Mouse (Mus musculus) midbrain, embryonic 16.5 days (tissue): ENCODE data around the gene Klf7. TPM values are rescaled to one million over a fixed set of nuclear protein-coding genes. Genes with fewer than 3 reads are reported as not detected.
A peak's percentile ranks its signal among the peaks of the same experiment; 100 is the strongest.

Source experiments
- ATAC-seq: fragments of 200-750 bp; cut with Nextera tagmentation; 2 replicates; pipeline ENCODE4 v1.8.0; 2017; ENCODE audit warnings: moderate TSS enrichment
- H3K27ac ChIP-seq: fragments of 300-500 bp; sonication (generic); 2 replicates; pipeline ENCODE4 v1.5.1; 2014; ENCODE audit warnings: mild to moderate bottlenecking, low read length, mixed read lengths
- H3K27me3 ChIP-seq: fragments of 300-500 bp; sonication (generic); 2 replicates; pipeline ENCODE4 v1.6.1; 2014; ENCODE audit warnings: low read depth, low read length, mixed read lengths; ENCODE audit not compliant: control insufficient read depth, insufficient read depth
- H3K36me3 ChIP-seq: fragments of 300-500 bp; sonication (generic); 2 replicates; pipeline ENCODE4 v1.6.1; 2014; ENCODE audit warnings: mild to moderate bottlenecking, low read length, moderate library complexity, mixed read lengths; ENCODE audit not compliant: control insufficient read depth, insufficient read depth
- H3K4me1 ChIP-seq: fragments of 300-500 bp; sonication (generic); 2 replicates; pipeline ENCODE4 v1.6.1; 2014; ENCODE audit warnings: mild to moderate bottlenecking, low read length, mixed read lengths; ENCODE audit not compliant: control insufficient read depth, insufficient read depth
- H3K4me2 ChIP-seq: fragments of 300-500 bp; sonication (generic); 2 replicates; pipeline ENCODE4 v1.6.1; 2014; ENCODE audit warnings: mild to moderate bottlenecking, low read length, mixed read lengths
- H3K4me3 ChIP-seq: fragments of 300-500 bp; sonication (generic); 2 replicates; pipeline ENCODE4 v1.5.1; 2014; ENCODE audit warnings: low read depth, mild to moderate bottlenecking, low read length, moderate library complexity, mixed read lengths
- H3K9ac ChIP-seq: fragments of 300-500 bp; sonication (generic); 2 replicates; pipeline ENCODE4 v1.6.1; 2014; ENCODE audit warnings: low read depth, low read length, mixed read lengths
- H3K9me3 ChIP-seq: fragments of 300-500 bp; sonication (generic); replicated peaks from 2 replicates; pipeline ENCODE4 v1.6.1; 2014; ENCODE audit warnings: mild to moderate bottlenecking, low read length, mixed read lengths; ENCODE audit not compliant: control insufficient read depth, poor library complexity, severe bottlenecking
- WGBS: fragments of 180-500 bp; shearing (Covaris S2); extraction: QIAGEN DNeasy Blood & Tissue Kit; methylation state at CpG from one replicate; pipeline ENCODE4 v1.1.7; 2014; 5-methylcytosine and 5-hydroxymethylcytosine counted together
- polyA plus RNA-seq: library from polyadenylated mRNA; unstranded; fragments of >200 nt; fragmentation: Nextera tagmentation; extraction: Ambion mirVana; gene quantifications from 2 replicates; pipeline ENCODE4 v1.2.1, GENCODE M21; 2015

Gene Klf7
- polyA plus RNA-seq, 1 experiment from 2014 or later, result 130 TPM

GRCm38 (mm10) chr1:64060699-64061454, 61.2 kb downstream of the Klf7 start:
- Histone ChIP-seq H3K4me2 (peak overlapping the region; percentile 37), H3K4me1 (peaks cover 68% of the 10 kb centered on the region), H3K4me3 (no peak overlapping the region), H3K27ac (peak overlapping the region; percentile 75), H3K36me3 (no peaks in the 10 kb centered on the region), H3K9ac (peak overlapping the region; percentile 42; the same call in 1 of the 2 replicates), H3K9me3 (no peaks in the 10 kb centered on the region), H3K27me3 (no peaks in the 10 kb centered on the region)
- ATAC-seq, result peak; percentile 40
- WGBS, result 14% methylated on average over 9 of the region's 9 CpGs

DNA sequence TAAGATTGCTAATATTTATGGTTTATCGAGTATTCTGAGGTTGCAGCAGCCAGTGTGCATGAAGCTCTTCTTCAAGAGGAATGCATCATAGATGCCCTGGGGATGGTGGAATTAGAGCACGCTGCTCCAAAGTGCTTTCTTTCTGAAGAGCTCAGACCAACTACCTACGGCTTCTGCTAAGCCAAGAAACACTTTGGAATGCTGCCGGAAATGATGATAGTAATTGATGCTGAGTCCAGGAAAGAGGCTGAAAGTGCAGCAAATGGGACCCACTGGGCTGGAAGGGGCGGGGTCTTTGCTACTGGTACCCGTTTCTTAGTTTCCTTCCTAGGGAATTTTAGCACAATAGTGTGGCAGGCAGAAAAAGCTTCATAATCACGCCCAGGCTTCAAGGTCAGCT, 62.0 kb downstream of the Klf7 start:
- peak overlapping the region; percentile 37; the same call in 1 of the 2 replicates for H3K4me2 ChIP-seq

DNA sequence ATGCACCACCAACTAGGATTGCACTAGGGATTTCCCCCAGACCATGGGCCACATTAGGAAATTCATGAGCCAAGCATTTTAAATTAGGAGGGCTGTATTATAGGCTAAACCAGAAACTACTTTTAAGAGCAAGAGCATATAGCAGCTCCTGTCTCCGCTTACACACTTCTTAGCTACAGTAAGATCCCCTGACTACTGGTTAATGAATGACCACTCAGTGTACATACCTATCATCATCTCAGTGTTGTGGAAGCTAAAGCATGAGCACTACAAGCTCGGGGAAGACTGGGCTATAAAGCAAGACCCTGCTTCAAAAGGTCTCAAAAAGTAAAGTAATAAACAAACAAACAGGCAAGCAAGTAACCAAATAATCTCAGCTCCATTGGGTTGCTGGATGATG, 65.5 kb downstream of the Klf7 start:
- peaks cover 36% of the 10 kb centered on the region for H3K4me1 ChIP-seq
- H3K36me3 ChIP-seq, result no peaks in the 10 kb centered on the region
- no peak for ATAC-seq
- H3K27me3 ChIP-seq, result no peaks in the 10 kb centered on the region
- H3K9ac ChIP-seq, result no peak overlapping the region
- WGBS, result 80% methylated on average over 2 of the region's 2 CpGs
- H3K27ac ChIP-seq, result no peak overlapping the region
- H3K9me3 ChIP-seq, result no peaks in the 10 kb centered on the region
- H3K4me3 ChIP-seq, result no peak overlapping the region
- H3K4me2 ChIP-seq, result no peak overlapping the region

More for the DNA sequence above, 62.0 kb downstream of the Klf7 start:
- whole genome bisulfite sequencing, result 41% methylated on average over 7 of the region's 7 CpGs
- H3K4me3 ChIP-seq, result no peak overlapping the region
- H3K36me3 ChIP-seq, result no peaks in the 10 kb centered on the region
- ATAC-seq, result no peak
- peak overlapping the region; percentile 75 for H3K27ac ChIP-seq
- H3K9me3 ChIP-seq, result no peaks in the 10 kb centered on the region
- no peak overlapping the region for H3K9ac ChIP-seq
- H3K4me1 ChIP-seq, result peaks cover 67% of the 10 kb centered on the region
- no peaks in the 10 kb centered on the region for H3K27me3 ChIP-seq

DNA sequence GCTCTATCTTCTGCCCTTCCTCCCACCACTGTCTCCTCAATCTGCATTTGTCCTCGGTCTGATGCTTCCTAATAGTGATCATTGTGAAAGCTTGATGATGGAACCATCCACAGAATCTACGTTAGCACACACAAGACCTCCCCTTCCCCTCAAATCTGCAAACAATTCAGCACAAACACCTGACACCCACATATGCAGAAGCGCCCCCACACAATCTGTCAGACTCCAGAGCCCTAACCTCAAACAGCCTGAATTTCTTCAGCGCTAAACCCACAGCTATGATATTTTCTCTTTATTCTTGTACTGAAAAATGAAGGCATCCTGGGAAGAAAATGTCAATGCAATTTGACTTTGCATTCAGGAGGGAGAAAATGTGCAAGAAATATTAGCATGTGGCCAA, 66.1 kb downstream of the Klf7 start:
- H3K9ac ChIP-seq, result no peak overlapping the region
- no peak overlapping the region for H3K4me2 ChIP-seq
- H3K4me3 ChIP-seq, result no peak overlapping the region
- WGBS, result 68% methylated on average over 4 of the region's 4 CpGs
- H3K27me3 ChIP-seq, result no peaks in the 10 kb centered on the region
- 0 out of 2 replicates have a peak overlapping the region, but pooled peaks have one; percentile 4 for H3K27ac ChIP-seq
- no peak for ATAC-seq
- no peaks in the 10 kb centered on the region for H3K36me3 ChIP-seq
- peaks cover 31% of the 10 kb centered on the region for H3K4me1 ChIP-seq
- H3K9me3 ChIP-seq, result no peaks in the 10 kb centered on the region

DNA sequence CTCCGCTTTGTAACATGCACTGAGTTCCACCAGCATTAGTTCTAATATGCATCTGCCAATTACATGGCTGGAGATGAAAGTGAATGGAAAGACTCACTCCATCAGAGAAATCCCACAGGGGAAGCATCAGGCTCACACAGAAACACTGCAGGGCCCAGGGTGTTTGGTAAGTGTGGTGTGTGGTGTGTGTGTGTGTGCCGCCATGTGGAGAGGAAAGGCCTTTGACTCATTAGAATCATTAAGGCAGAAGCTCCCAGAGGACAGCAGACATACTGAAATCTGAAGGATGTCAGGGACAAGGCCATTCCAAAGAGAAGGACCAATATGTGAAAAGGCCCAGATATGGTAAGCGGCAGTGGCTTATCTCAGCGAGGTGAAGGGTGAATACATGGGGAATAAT, 66.9 kb downstream of the Klf7 start:
- no peak overlapping the region for H3K9ac ChIP-seq
- no peak for ATAC-seq
- H3K27ac ChIP-seq, result peak overlapping the region; percentile 4; the same call in 1 of the 2 replicates
- H3K27me3 ChIP-seq, result no peaks in the 10 kb centered on the region
- H3K36me3 ChIP-seq, result no peaks in the 10 kb centered on the region
- H3K9me3 ChIP-seq, result no peaks in the 10 kb centered on the region
- H3K4me2 ChIP-seq, result no peak overlapping the region
- WGBS, result 60% methylated on average over 4 of the region's 4 CpGs
- no peak overlapping the region for H3K4me3 ChIP-seq
- H3K4me1 ChIP-seq, result peaks cover 23% of the 10 kb centered on the region

- H3K36me3 ChIP-seq, result 0 out of 2 replicates have a peak, but pooled peaks cover 2% of the 10 kb centered on the region
- H3K4me2 ChIP-seq, result no peak overlapping the region
- H3K4me3 ChIP-seq, result no peak overlapping the region
- WGBS, result 86% methylated on average over 7 of the region's 7 CpGs
- no peaks in the 10 kb centered on the region for H3K9me3 ChIP-seq
- no peak for ATAC-seq
- no peak overlapping the region for H3K9ac ChIP-seq
- no peaks in the 10 kb centered on the region for H3K27me3 ChIP-seq
- H3K27ac ChIP-seq, result no peak overlapping the region
- H3K4me1 ChIP-seq, result peaks cover 14% of the 10 kb centered on the region; the same call in 1 of the 2 replicates
Measured at GRCm38 (mm10) chr1:64052069-64052750, 69.9 kb downstream of the Klf7 start.

DNA sequence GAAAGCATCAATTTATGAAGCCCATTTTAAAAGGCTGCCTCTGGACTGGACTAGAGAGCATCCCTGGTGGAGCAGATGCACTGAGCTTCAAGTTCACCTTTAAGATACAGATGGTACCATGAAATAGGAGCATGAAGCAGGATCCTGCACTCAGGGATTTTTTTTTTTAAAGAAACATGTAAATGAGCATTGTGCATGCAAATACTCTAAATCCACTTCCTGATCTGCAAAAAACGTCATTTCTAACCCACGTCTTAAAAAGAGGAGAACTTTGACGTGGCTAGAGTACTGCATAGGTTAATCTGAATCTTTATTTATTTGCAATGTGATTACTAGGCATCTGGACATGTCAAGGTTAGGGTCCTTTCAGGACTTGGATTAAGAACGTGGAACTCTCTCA, 73.5 kb downstream of the Klf7 start:
- ATAC-seq, result no peak
- no peak overlapping the region for H3K4me2 ChIP-seq
- 83% methylated on average over 4 of the region's 4 CpGs for WGBS
- H3K27me3 ChIP-seq, result no peaks in the 10 kb centered on the region
- H3K4me1 ChIP-seq, result peaks cover 7% of the 10 kb centered on the region
- H3K36me3 ChIP-seq, result 0 out of 2 replicates have a peak, but pooled peaks cover 2% of the 10 kb centered on the region
- H3K9ac ChIP-seq, result no peak overlapping the region
- no peaks in the 10 kb centered on the region for H3K9me3 ChIP-seq
- no peak overlapping the region for H3K27ac ChIP-seq
- H3K4me3 ChIP-seq, result no peak overlapping the region

DNA sequence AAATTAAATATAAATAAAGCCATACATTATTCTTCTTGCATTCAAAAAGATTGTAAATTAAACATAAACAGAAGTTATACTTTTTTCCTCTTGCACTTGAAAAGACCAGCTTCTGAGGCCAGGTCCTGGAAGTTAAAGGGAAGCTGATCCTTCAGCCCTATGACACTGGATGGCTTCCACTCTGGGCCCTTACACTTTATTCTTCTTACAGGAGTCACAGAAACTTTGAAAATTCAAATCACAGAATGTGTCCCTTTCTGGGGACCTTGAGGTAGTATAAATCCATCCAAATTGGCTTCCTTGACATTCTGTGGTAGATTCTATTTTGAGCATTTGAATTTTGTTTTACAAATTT, 75.3 kb downstream of the Klf7 start:
- no peak for ATAC-seq
- H3K4me3 ChIP-seq, result no peak overlapping the region
- no peak overlapping the region for H3K27ac ChIP-seq
- no peaks in the 10 kb centered on the region for H3K9me3 ChIP-seq
- H3K9ac ChIP-seq, result no peak overlapping the region
- no peaks in the 10 kb centered on the region for H3K27me3 ChIP-seq
- H3K36me3 ChIP-seq, result 0 out of 2 replicates have a peak, but pooled peaks cover 2% of the 10 kb centered on the region
- peaks cover 11% of the 10 kb centered on the region for H3K4me1 ChIP-seq
- no peak overlapping the region for H3K4me2 ChIP-seq
